Mouse (Mus musculus): Measurements from ENCODE around the gene Dmpk. TPM values are rescaled to one million over a fixed set of nuclear protein-coding genes. Genes with fewer than 3 reads are reported as not detected.

Dmpk gene
- polyA plus RNA-seq, 1 experiment from 2014 or later: 14.2 TPM

GRCm38 (mm10) chr7:19093174-19093521, 9.5 kb downstream of the Dmpk start:
- Histone ChIP-seq H3K27me3 (ENCODE audit: insufficient read depth, low read length) (peaks cover 52% of the 10 kb centered on the region), H3K4me1 (ENCODE audit: insufficient read depth) (peaks cover 26% of the 10 kb centered on the region), H3K4me2 (ENCODE audit: low read depth, low read length) (peak overlapping the region; percentile 99), H3K4me3 (ENCODE audit: low read depth, low read length) (peak overlapping the region; percentile 68), H3K9me3 (ENCODE audit: low read length) (no peaks in the 10 kb centered on the region), H3K9ac (replicated peaks) (0 out of 2 replicates have a peak overlapping the region, but pooled peaks have one; percentile 31), H3K36me3 (replicated peaks; ENCODE audit: insufficient read depth, low read length) (peaks cover 2% of the 10 kb centered on the region; the same call in 1 of the 2 replicates), H3K27ac (ENCODE audit: low read depth) (peak overlapping the region; percentile 61)
- TF ChIP-seq CTCF (IDR thresholded peaks at IDR 0.05; ENCODE audit: low read depth): peak; percentile 95
- TF ChIP-seq EP300 (IDR thresholded peaks at IDR 0.05; ENCODE audit: low read depth): no peak
- DNase-seq: peak; percentile 90
- ATAC-seq: peak; percentile 66
- WGBS (ENCODE audit: insufficient replicate concordance): 1% methylated on average over 13 of the region's 15 CpGs

- H3K27me3 ChIP-seq (ENCODE audit: insufficient read depth, low read length): peaks cover 51% of the 10 kb centered on the region
- H3K9me3 ChIP-seq (ENCODE audit: low read length): no peaks in the 10 kb centered on the region
- WGBS (ENCODE audit: insufficient replicate concordance): under 1% methylated on average over 45 of the region's 45 CpGs
- TF ChIP-seq CTCF (IDR thresholded peaks at IDR 0.05; ENCODE audit: low read depth) (no peak), EP300 (IDR thresholded peaks at IDR 0.05; ENCODE audit: low read depth) (no peak)
- H3K9ac ChIP-seq (replicated peaks): peak overlapping the region; percentile 70
- peak; percentile 93 for DNase-seq
- H3K36me3 ChIP-seq (replicated peaks; ENCODE audit: insufficient read depth, low read length): peaks cover 2% of the 10 kb centered on the region; the same call in 1 of the 2 replicates
- H3K27ac ChIP-seq (ENCODE audit: low read depth): peak overlapping the region; percentile 89
- peak overlapping the region; percentile 68 for H3K4me3 ChIP-seq (ENCODE audit: low read depth, low read length)
- H3K4me1 ChIP-seq (ENCODE audit: insufficient read depth): peaks cover 26% of the 10 kb centered on the region
- H3K4me2 ChIP-seq (ENCODE audit: low read depth, low read length): peak overlapping the region; percentile 99
- ATAC-seq: peak; percentile 89
Measured at GRCm38 (mm10) chr7:19093537-19094385, 10.1 kb downstream of the Dmpk start.

- peaks cover 2% of the 10 kb centered on the region; the same call in 1 of the 2 replicates for H3K36me3 ChIP-seq (replicated peaks; ENCODE audit: insufficient read depth, low read length)
- TF ChIP-seq CTCF (IDR thresholded peaks at IDR 0.05; ENCODE audit: low read depth): no peak
- no peak for TF ChIP-seq EP300 (IDR thresholded peaks at IDR 0.05; ENCODE audit: low read depth)
- peak within 1 kb of the TSS; percentile 68 for H3K4me3 ChIP-seq (ENCODE audit: low read depth, low read length)
- peak within 1 kb of the TSS; percentile 89 for H3K27ac ChIP-seq (ENCODE audit: low read depth)
- H3K9ac ChIP-seq (replicated peaks): peak within 1 kb of the TSS; percentile 70
- no peaks in the 10 kb centered on the region for H3K9me3 ChIP-seq (ENCODE audit: low read length)
- H3K4me1 ChIP-seq (ENCODE audit: insufficient read depth): peaks cover 26% of the 10 kb centered on the region
- ATAC-seq (no peak), DNase-seq (no peak)
- H3K4me2 ChIP-seq (ENCODE audit: low read depth, low read length): peak within 1 kb of the TSS; percentile 99
- WGBS (ENCODE audit: insufficient replicate concordance): 2% methylated on average over 19 of the region's 36 CpGs
- H3K27me3 ChIP-seq (ENCODE audit: insufficient read depth, low read length): peaks cover 51% of the 10 kb centered on the region
Measured at GRCm38 (mm10) chr7:19094471-19094825, 10.8 kb downstream of the Dmpk start, which contains the start of gene Six5. Gene Six5 (plus strand): TSS chr7:19094594.

- TF ChIP-seq CTCF (IDR thresholded peaks at IDR 0.05; ENCODE audit: low read depth) (no peak), EP300 (IDR thresholded peaks at IDR 0.05; ENCODE audit: low read depth) (no peak)
- Histone ChIP-seq H3K9me3 (ENCODE audit: low read length) (no peaks in the 10 kb centered on the region), H3K27me3 (ENCODE audit: insufficient read depth, low read length) (peaks cover 51% of the 10 kb centered on the region), H3K4me3 (ENCODE audit: low read depth, low read length) (peak overlapping the region; percentile 68), H3K36me3 (replicated peaks; ENCODE audit: insufficient read depth, low read length) (peaks cover 2% of the 10 kb centered on the region; the same call in 1 of the 2 replicates), H3K4me2 (ENCODE audit: low read depth, low read length) (peak overlapping the region; percentile 99), H3K9ac (replicated peaks) (peak overlapping the region; percentile 70), H3K4me1 (ENCODE audit: insufficient read depth) (peaks cover 26% of the 10 kb centered on the region), H3K27ac (ENCODE audit: low read depth) (peak overlapping the region; percentile 89)
- WGBS (ENCODE audit: insufficient replicate concordance): 1% methylated on average over 74 of the region's 87 CpGs
- peak; percentile 1; the same call in 1 of the 2 replicates for ATAC-seq
- DNase-seq: peak; percentile 60
Measured at GRCm38 (mm10) chr7:19094826-19095750, 11.4 kb downstream of the Dmpk start.

- DNase-seq (peak; percentile 51), ATAC-seq (no peak)
- TF ChIP-seq CTCF (IDR thresholded peaks at IDR 0.05; ENCODE audit: low read depth) (no peak), EP300 (IDR thresholded peaks at IDR 0.05; ENCODE audit: low read depth) (no peak)
- Histone ChIP-seq H3K27ac (ENCODE audit: low read depth) (no peak overlapping the region), H3K36me3 (replicated peaks; ENCODE audit: insufficient read depth, low read length) (no peaks in the 10 kb centered on the region; the same call in 1 of the 2 replicates), H3K4me1 (ENCODE audit: insufficient read depth) (peaks cover 26% of the 10 kb centered on the region), H3K4me3 (ENCODE audit: low read depth, low read length) (peak overlapping the region; percentile 68), H3K9me3 (ENCODE audit: low read length) (no peaks in the 10 kb centered on the region), H3K9ac (replicated peaks) (peak overlapping the region; percentile 39; the same call in 1 of the 2 replicates), H3K27me3 (ENCODE audit: insufficient read depth, low read length) (peaks cover 48% of the 10 kb centered on the region), H3K4me2 (ENCODE audit: low read depth, low read length) (peak overlapping the region; percentile 99)
- 2% methylated on average over 19 of the region's 19 CpGs for WGBS (ENCODE audit: insufficient replicate concordance)
Measured at GRCm38 (mm10) chr7:19095751-19096110, 12.1 kb downstream of the Dmpk start.

All from liver, postnatal 0 days (tissue).